Mouse (Mus musculus) forebrain, postnatal 0 days (tissue): ENCODE measurements around the gene Fam217a. TPM values are rescaled to one million over a fixed set of nuclear protein-coding genes. Genes with fewer than 3 reads are reported as not detected.
"Not testable (repeated sequence)": the region's sequence is repeated elsewhere in the genome, so short reads cannot be mapped to it uniquely, and the experiment has no call there.

ENCODE experiments used
- ATAC-seq: fragments of 200-750 bp; cut with Nextera tagmentation; 2 replicates; pipeline ENCODE4 v1.8.0; 2017; ENCODE audit warnings: mild to moderate bottlenecking, moderate library complexity
- DNase-seq: peaks from one replicate; pipeline ENCODE4 v3.0.0-alpha.2; 2015
- H3K27ac ChIP-seq: fragments of 300-500 bp; sonication (generic); 2 replicates; pipeline ENCODE4 v1.5.1; 2014; ENCODE audit warnings: low read depth, mild to moderate bottlenecking, antibody characterized with exemption, low read length, moderate library complexity, mixed read lengths
- H3K27me3 ChIP-seq: fragments of 300-500 bp; sonication (generic); 2 replicates; pipeline ENCODE4 v1.6.1; 2014; ENCODE audit warnings: mild to moderate bottlenecking, low read length, mixed read lengths; ENCODE audit not compliant: insufficient read depth
- H3K36me3 ChIP-seq: fragments of 300-500 bp; sonication (generic); 2 replicates; pipeline ENCODE4 v1.6.1; 2014; ENCODE audit warnings: mild to moderate bottlenecking, moderate library complexity; ENCODE audit not compliant: insufficient read depth
- H3K4me1 ChIP-seq: fragments of 300-500 bp; sonication (generic); 2 replicates; pipeline ENCODE4 v1.6.1; 2014; ENCODE audit warnings: antibody characterized with exemption; ENCODE audit not compliant: insufficient read depth
- H3K4me2 ChIP-seq: fragments of 300-500 bp; sonication (generic); 2 replicates; pipeline ENCODE4 v1.6.1; 2014; ENCODE audit warnings: low read depth, mild to moderate bottlenecking, moderate library complexity
- H3K4me3 ChIP-seq: fragments of 300-500 bp; sonication (generic); 2 replicates; pipeline ENCODE4 v1.5.1; 2014; ENCODE audit warnings: low read depth, low read length, mixed read lengths
- H3K9ac ChIP-seq: fragments of 300-500 bp; sonication (generic); 2 replicates; pipeline ENCODE4 v1.6.1; 2014; ENCODE audit warnings: mild to moderate bottlenecking
- H3K9me3 ChIP-seq: fragments of 300-500 bp; sonication (generic); 2 replicates; pipeline ENCODE4 v1.6.1; 2016; ENCODE audit warnings: low read length
- CTCF ChIP-seq: sonication (generic); IDR thresholded peaks from 2 replicates; pipeline ENCODE4 v1.5.1; 2016; ENCODE audit warnings: antibody characterized with exemption, control low read depth, low read depth
- WGBS: fragments of 180-500 bp; shearing (Covaris S2); extraction: QIAGEN DNeasy Blood & Tissue Kit; methylation state at CpG from one replicate; pipeline ENCODE4 v1.1.7; 2014; 5-methylcytosine and 5-hydroxymethylcytosine counted together
- polyA plus RNA-seq: library from polyadenylated mRNA; unstranded; fragments of >200 nt; fragmentation: Nextera tagmentation; extraction: Ambion mirVana; gene quantifications from 2 replicates; pipeline ENCODE4 v1.2.1, GENCODE M21; 2015
- total RNA-seq: library from RNA; depleted of rRNA; stranded (reverse); fragments of >200 nt; gene quantifications from 2 replicates; pipeline ENCODE4 v1.2.3, GENCODE M21; 2014

Fam217a gene
- total and polyA plus RNA-seq, 2 experiments from 2014 or later = 0.43 to 1.0 TPM

DNA sequence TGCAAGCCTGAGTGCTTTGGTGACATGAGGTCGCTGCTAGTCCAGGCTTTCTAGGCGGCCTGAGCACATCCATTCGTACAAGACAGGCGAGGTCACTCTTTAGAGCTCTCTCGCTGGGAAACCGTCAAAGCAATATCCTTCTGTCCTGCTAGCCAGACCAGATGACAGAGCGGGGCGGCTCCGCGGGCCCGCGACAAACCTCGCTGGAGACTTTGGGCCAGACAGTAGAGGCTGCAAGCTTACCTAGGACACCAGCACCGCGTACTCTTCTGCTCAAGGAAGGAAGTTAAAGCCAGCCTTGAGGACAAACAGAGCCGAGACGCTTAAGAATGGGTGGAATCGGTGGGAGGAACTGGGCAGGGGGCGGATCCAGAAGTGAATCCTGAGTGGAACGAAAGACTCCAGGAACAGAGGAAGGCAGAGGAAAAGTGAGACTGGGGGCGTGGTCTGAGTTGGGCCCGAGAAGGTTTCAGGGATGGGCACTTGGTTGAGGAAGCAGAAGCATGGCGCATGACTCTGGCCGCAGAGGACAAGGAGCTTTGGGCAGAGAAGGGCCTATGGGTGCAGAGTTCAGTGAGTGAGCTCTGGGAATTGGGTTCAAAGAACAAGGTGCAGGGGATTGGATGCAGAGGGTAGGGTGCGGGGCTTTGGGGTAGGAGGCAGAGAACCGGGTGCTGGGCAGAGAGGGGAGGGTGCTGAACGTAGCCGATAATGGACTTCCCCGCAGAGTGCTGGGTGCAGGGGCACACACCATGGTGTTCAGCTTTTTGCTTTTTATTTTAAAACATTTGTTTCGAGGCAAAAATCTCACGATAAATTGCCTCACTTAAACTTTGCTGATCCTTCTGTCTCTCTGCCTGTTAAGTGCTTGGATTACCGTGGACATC, 39.6 kb upstream of the Fam217a start, which contains the start of gene Eci3:
Eci3 (minus strand) TSS at position 300 of the 887 bp plus-strand sequence.
- Histone ChIP-seq H3K4me3 (peak within 1 kb of the TSS; percentile 38), H3K36me3 (no peaks in the 10 kb centered on the region), H3K4me2 (peak within 1 kb of the TSS; percentile 68), H3K4me1 (0 out of 2 replicates have a peak, but pooled peaks cover 4% of the 10 kb centered on the region), H3K9ac (peak within 1 kb of the TSS; percentile 31; the same call in 1 of the 2 replicates), H3K27me3 (peaks cover 8% of the 10 kb centered on the region; the same call in 1 of the 2 replicates), H3K27ac (no peak within 1 kb of the TSS), H3K9me3 (no peaks in the 10 kb centered on the region)
- WGBS = 2% methylated on average over 32 of the region's 32 CpGs
- TF ChIP-seq CTCF = no peak
- ATAC-seq (peak; percentile 53), DNase-seq (peak; percentile 10)

DNA sequence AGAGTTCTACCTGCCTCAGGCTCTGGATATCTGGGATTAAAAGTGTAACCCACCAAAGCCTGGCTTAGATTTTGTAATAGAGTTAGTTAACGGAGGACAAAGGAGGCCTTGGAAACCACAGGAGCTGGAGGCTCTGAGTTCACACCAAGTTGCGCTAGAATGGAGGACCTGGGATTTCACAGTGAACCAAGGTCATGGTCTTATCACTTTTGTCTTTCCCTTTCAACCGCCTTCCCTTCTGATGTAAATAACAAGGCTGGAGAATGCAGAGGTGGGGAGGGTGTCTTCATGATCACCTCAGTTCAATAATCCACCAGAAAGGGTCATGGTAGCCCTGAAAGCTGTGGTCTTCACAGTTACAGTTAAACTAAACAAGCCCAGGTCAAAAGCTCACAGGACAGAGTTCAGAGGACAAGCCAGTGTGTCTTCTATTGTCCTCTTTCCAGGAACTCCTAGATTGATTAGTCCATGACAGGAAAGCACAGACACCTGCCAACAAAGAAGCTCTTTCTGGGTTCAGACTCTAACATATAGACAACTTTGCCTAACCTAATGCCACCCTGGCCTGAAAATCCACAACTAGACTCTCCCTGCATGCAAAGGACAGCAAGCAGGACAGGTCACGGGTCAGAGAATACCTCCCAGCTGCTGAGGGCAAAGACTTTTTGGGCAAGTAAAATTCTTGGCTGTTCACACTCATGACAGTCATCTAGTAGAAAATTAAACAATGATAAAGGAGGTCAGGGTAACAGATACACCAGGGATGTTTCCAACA, 37.1 kb upstream of the Fam217a start:
- no peak overlapping the region for H3K4me2 ChIP-seq
- no peak for ATAC-seq
- H3K9me3 ChIP-seq = no peaks in the 10 kb centered on the region
- no peak for TF ChIP-seq CTCF
- H3K27me3 ChIP-seq = peaks cover 8% of the 10 kb centered on the region; the same call in 1 of the 2 replicates
- H3K4me1 ChIP-seq = 0 out of 2 replicates have a peak, but pooled peaks cover 4% of the 10 kb centered on the region
- H3K36me3 ChIP-seq = no peaks in the 10 kb centered on the region
- no peak overlapping the region for H3K9ac ChIP-seq
- H3K27ac ChIP-seq = no peak overlapping the region
- no peak overlapping the region for H3K4me3 ChIP-seq
- 90% methylated on average over 4 of the region's 4 CpGs for WGBS
- no peak for DNase-seq

DNA sequence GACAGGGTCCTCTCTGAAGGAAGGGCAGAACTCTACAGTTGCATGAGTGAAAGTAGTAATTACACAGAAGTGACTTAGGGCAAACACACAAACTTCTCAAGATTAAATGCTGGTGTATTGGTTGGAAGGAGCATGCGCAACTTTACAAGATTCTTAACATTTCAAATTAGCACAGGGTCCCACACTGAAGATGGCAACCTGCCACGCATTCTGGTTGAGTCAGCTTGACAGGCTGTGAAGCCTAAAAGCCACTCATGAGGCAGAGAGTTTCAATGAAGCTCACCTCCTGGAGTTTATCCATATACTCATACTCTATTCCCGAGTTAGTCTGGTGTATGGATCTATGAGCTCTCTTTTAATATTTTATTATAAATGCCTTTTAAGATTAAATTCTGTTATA, 34.0 kb upstream of the Fam217a start:
- DNase-seq = peak; percentile 40
- H3K4me3 ChIP-seq, H3K27ac ChIP-seq, H3K36me3 ChIP-seq, H3K27me3 ChIP-seq, H3K4me2 ChIP-seq, H3K4me1 ChIP-seq, ATAC-seq, H3K9me3 ChIP-seq, H3K9ac ChIP-seq: not testable (repeated sequence)
- 66% methylated on average over 3 of the region's 3 CpGs for WGBS

DNA sequence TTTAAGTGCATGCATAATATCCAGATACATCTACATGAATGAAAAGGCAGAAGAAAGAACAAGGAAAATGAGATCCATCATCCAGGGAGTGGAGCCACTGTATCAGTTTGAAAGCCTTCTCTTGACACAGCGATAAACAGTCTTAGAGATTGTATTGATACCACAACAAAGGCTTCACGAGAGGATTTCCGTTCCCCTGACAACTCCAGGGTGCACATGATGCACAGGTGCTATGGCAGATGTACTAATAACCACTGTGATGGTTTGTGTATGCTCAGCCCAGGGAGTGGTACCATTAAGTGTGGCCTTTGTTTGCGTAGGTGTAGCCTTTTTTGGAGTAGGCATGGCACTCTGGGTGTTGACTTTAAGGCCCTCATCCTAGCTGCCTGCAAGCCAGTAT, 32.8 kb upstream of the Fam217a start:
- no peak for TF ChIP-seq CTCF
- no peak for DNase-seq
- Histone ChIP-seq H3K27ac (no peak overlapping the region), H3K4me3 (no peak overlapping the region), H3K9ac (no peak overlapping the region), H3K36me3 (no peaks in the 10 kb centered on the region), H3K27me3 (no peaks in the 10 kb centered on the region), H3K9me3 (no peaks in the 10 kb centered on the region), H3K4me1 (no peaks in the 10 kb centered on the region), H3K4me2 (no peak overlapping the region)
- 84% methylated on average over 4 of the region's 4 CpGs for WGBS
- no peak for ATAC-seq

DNA sequence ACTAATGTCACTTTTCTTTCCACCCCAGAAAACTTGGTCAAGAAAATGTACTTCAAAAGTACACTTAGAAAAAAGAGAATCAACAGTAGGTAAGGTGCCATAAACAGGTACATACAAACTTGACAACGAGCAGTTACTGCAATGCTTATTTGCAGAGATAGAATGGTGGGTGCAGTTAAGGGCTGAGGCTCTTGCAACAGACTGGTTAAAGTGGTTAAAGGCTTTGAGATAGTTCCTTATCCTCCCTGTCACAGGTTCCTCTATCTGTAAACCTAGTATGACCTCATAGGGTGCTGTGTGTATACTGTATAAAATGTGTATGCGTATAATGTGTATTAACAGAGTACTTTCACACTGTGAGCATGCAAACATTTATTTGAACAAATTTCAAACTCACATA, 27.3 kb upstream of the Fam217a start:
- H3K27me3 ChIP-seq, H3K4me2 ChIP-seq, H3K9me3 ChIP-seq, H3K36me3 ChIP-seq, H3K4me3 ChIP-seq, DNase-seq, H3K9ac ChIP-seq, H3K4me1 ChIP-seq, H3K27ac ChIP-seq, ATAC-seq: not testable (repeated sequence)
- 95% methylated on average over 2 of the region's 2 CpGs for WGBS

DNA sequence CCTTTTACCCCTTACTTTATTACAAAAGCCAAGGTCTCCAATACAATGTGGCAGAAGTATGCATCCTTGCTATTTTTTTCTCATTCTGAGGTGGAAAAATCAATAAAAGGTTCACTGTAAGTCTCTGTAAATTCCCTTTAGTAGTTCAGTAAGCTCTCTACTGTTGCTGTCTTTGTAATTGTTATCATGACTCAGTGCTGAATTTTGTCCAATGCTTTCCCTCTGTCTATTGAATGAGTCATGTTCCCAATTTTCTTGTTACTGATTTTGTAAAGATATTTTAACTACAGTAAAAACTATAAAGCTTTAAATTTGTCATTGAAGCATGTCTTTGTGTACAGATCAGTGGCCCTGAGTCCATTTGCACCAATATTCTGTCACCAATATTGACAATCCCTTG, 18.3 kb upstream of the Fam217a start:
- TF ChIP-seq CTCF = no peak
- Histone ChIP-seq H3K4me1 (no peaks in the 10 kb centered on the region), H3K4me2 (no peak overlapping the region), H3K9ac (no peak overlapping the region), H3K4me3 (no peak overlapping the region), H3K36me3 (no peaks in the 10 kb centered on the region), H3K9me3 (no peaks in the 10 kb centered on the region), H3K27ac (no peak overlapping the region), H3K27me3 (no peaks in the 10 kb centered on the region)
- ATAC-seq (no peak), DNase-seq (no peak)
